Mouse (Mus musculus): ENCODE measurements around the gene Anpep.

The Anpep gene

GRCm38 (mm10) chr7:79866294-79867000 lies 5.6 kb upstream of the Anpep start:
- peak; percentile 39 for DNase-seq

GRCm38 (mm10) chr7:79861794-79862193 lies 935 bp upstream of the Anpep start:
- no peak for DNase-seq

GRCm38 (mm10) chr7:79858956-79859630 lies 1.8 kb downstream of the Anpep start:
- no peak for DNase-seq

GRCm38 (mm10) chr7:79858202-79858934 lies 2.5 kb downstream of the Anpep start:
- DNase-seq, result no peak

GRCm38 (mm10) chr7:79856305-79856704 lies 4.6 kb downstream of the Anpep start:
- DNase-seq, result no peak

GRCm38 (mm10) chr7:79847456-79848451 lies 13.1 kb downstream of the Anpep start:
- DNase-seq, result no peak

GRCm38 (mm10) chr7:79846342-79846741 lies 14.5 kb downstream of the Anpep start:
- DNase-seq, result no peak

- DNase-seq, result no peak
Observed at GRCm38 (mm10) chr7:79844090-79844802, 16.6 kb downstream of the Anpep start.

- peak; percentile 89 for DNase-seq
Observed at GRCm38 (mm10) chr7:79842163-79842562, 18.7 kb downstream of the Anpep start.

- peak; percentile 90 for DNase-seq
Observed at GRCm38 (mm10) chr7:79837247-79837646, 23.6 kb downstream of the Anpep start.

- peak; percentile 62 for DNase-seq
Observed at GRCm38 (mm10) chr7:79835196-79835595, 25.7 kb downstream of the Anpep start.

- DNase-seq, result no peak
Observed at GRCm38 (mm10) chr7:79832980-79833379, 27.9 kb downstream of the Anpep start.

GRCm38 (mm10) chr7:79831585-79831984 lies 29.3 kb downstream of the Anpep start:
- DNase-seq, result peak; percentile 55

GRCm38 (mm10) chr7:79831145-79831544 lies 29.7 kb downstream of the Anpep start:
- no peak for DNase-seq

GRCm38 (mm10) chr7:79828341-79828740 lies 32.5 kb downstream of the Anpep start:
- DNase-seq, result peak; percentile 85

- DNase-seq, result no peak
Observed at GRCm38 (mm10) chr7:79822092-79822695, 38.7 kb downstream of the Anpep start.

- no peak for DNase-seq
Observed at GRCm38 (mm10) chr7:79819996-79820395, 40.9 kb downstream of the Anpep start.

- no peak for DNase-seq
Observed at GRCm38 (mm10) chr7:79819515-79819914, 41.3 kb downstream of the Anpep start.

- no peak for DNase-seq
Observed at GRCm38 (mm10) chr7:79818321-79818720, 42.5 kb downstream of the Anpep start.

GRCm38 (mm10) chr7:79813409-79813808 lies 47.5 kb downstream of the Anpep start:
- no peak for DNase-seq

Measured in kidney, adult 9 months (tissue).